Mouse (Mus musculus): ENCODE measurements around the gene Sirt2. TPM values are rescaled to one million over a fixed set of nuclear protein-coding genes. Genes with fewer than 3 reads are reported as not detected.

Sirt2 gene
- polyA plus RNA-seq, 1 experiment: 206 TPM

GRCm38 (mm10) chr7:28793834-28794233, 27.3 kb downstream of the Sirt2 start:
- DNase-seq (ENCODE audit: extremely low spot score in 1 of 2, low spot score in 1 of 2): peak in 1 of 2 experiments; percentile 50

GRCm38 (mm10) chr7:28794496-28794895, 28.0 kb downstream of the Sirt2 start:
- no peak for DNase-seq (ENCODE audit: extremely low spot score in 1 of 2, low spot score in 1 of 2)

GRCm38 (mm10) chr7:28795832-28796231, 29.3 kb downstream of the Sirt2 start:
- DNase-seq (ENCODE audit: extremely low spot score in 1 of 2, low spot score in 1 of 2): no peak

- peak in 1 of 2 experiments; percentile 82 for DNase-seq (ENCODE audit: extremely low spot score in 1 of 2, low spot score in 1 of 2)
These were observed 30.0 kb downstream of the Sirt2 start for GRCm38 (mm10) chr7:28796562-28796975.

- DNase-seq (ENCODE audit: extremely low spot score in 1 of 2, low spot score in 1 of 2): no peak
These were observed 33.5 kb downstream of the Sirt2 start for GRCm38 (mm10) chr7:28799994-28800393.

GRCm38 (mm10) chr7:28801451-28801850, 34.9 kb downstream of the Sirt2 start:
- DNase-seq (ENCODE audit: extremely low spot score in 1 of 2, low spot score in 1 of 2): no peak

GRCm38 (mm10) chr7:28801901-28802670, 35.6 kb downstream of the Sirt2 start:
- DNase-seq (ENCODE audit: extremely low spot score in 1 of 2, low spot score in 1 of 2): no peak

- no peak for DNase-seq (ENCODE audit: extremely low spot score in 1 of 2, low spot score in 1 of 2)
These were observed 36.5 kb downstream of the Sirt2 start for GRCm38 (mm10) chr7:28802846-28803588.

GRCm38 (mm10) chr7:28803756-28804155, 37.2 kb downstream of the Sirt2 start:
- DNase-seq (ENCODE audit: extremely low spot score in 1 of 2, low spot score in 1 of 2): no peak

GRCm38 (mm10) chr7:28806869-28807268, 40.3 kb downstream of the Sirt2 start:
- no peak for DNase-seq (ENCODE audit: extremely low spot score in 1 of 2, low spot score in 1 of 2)

- no peak for DNase-seq (ENCODE audit: extremely low spot score in 1 of 2, low spot score in 1 of 2)
These were observed 41.2 kb downstream of the Sirt2 start for GRCm38 (mm10) chr7:28807641-28808220.

GRCm38 (mm10) chr7:28808221-28808941, 41.8 kb downstream of the Sirt2 start, which contains the start of gene Hnrnpl:
Gene Hnrnpl, plus strand, starts transcription at chr7:28808541.
- DNase-seq (ENCODE audit: extremely low spot score in 1 of 2, low spot score in 1 of 2): peak in 1 of 2 experiments; percentile 52

GRCm38 (mm10) chr7:28808957-28809393, 42.4 kb downstream of the Sirt2 start:
- peak; percentile 87 to 97 for DNase-seq (ENCODE audit: extremely low spot score in 1 of 2, low spot score in 1 of 2)

GRCm38 (mm10) chr7:28809401-28810089, 43.0 kb downstream of the Sirt2 start:
- DNase-seq (ENCODE audit: extremely low spot score in 1 of 2, low spot score in 1 of 2): peak in 1 of 2 experiments; percentile 66

GRCm38 (mm10) chr7:28810107-28811066, 43.9 kb downstream of the Sirt2 start:
- DNase-seq (ENCODE audit: extremely low spot score in 1 of 2, low spot score in 1 of 2): peak; percentile 100

- DNase-seq (ENCODE audit: extremely low spot score in 1 of 2, low spot score in 1 of 2): peak; percentile 78 to 93
These were observed 44.7 kb downstream of the Sirt2 start for GRCm38 (mm10) chr7:28811228-28811627.

- no peak for DNase-seq (ENCODE audit: extremely low spot score in 1 of 2, low spot score in 1 of 2)
These were observed 45.2 kb downstream of the Sirt2 start for GRCm38 (mm10) chr7:28811640-28812275.

- no peak for DNase-seq (ENCODE audit: extremely low spot score in 1 of 2, low spot score in 1 of 2)
These were observed 45.9 kb downstream of the Sirt2 start for GRCm38 (mm10) chr7:28812436-28812835.
